Mouse (Mus musculus) large intestine, adult 2 months (tissue): ENCODE data around the gene Foxd3. TPM values are rescaled to one million over a fixed set of nuclear protein-coding genes. Genes with fewer than 3 reads are reported as not detected.

Experiments
- polyA plus RNA-seq: library from polyadenylated mRNA; depleted of rRNA; stranded (reverse); fragments of >200 nt; gene quantifications from 2 replicates; pipeline ENCODE4 v1.2.3, GENCODE M21; 2012; rRNA removed

Foxd3 gene
- polyA plus RNA-seq, 1 experiment, result 0.32 TPM

Other genes with a start within 250 kb of the Foxd3 start
- 4.6 and 5.2 TPM in 2 replicates for gene Alg6, start 59.4 kb downstream of the Foxd3 start, polyA plus RNA-seq
- gene Efcab7, start 172.9 kb downstream of the Foxd3 start, polyA plus RNA-seq, result 0.94 and 1.5 TPM in 2 replicates